Mouse (Mus musculus) cortical plate, adult 2 months (tissue): ENCODE data around the gene Lcn8. TPM values are rescaled to one million over a fixed set of nuclear protein-coding genes. Genes with fewer than 3 reads are reported as not detected.
A peak's percentile ranks its signal among the peaks of the same experiment; 100 is the strongest.
"Not testable (repeated sequence)": the region's sequence is repeated elsewhere in the genome, so short reads cannot be mapped to it uniquely, and the experiment has no call there.

Experiments used
- H3K27ac ChIP-seq: fragments of 200-500 bp; 2 replicates; pipeline ENCODE4 v1.5.1; 2012; ENCODE audit warnings: low read length, control low read depth, inconsistent platforms; ENCODE audit not compliant: insufficient read depth
- H3K4me1 ChIP-seq: fragments of 200-500 bp; 2 replicates; pipeline ENCODE4 v1.6.1; 2011; ENCODE audit warnings: low read length; ENCODE audit not compliant: control insufficient read depth, insufficient read depth
- H3K4me3 ChIP-seq: fragments of 200-500 bp; 2 replicates; pipeline ENCODE4 v1.5.1; 2011; ENCODE audit warnings: mild to moderate bottlenecking, low read length, control low read depth; ENCODE audit not compliant: insufficient read depth
- CTCF ChIP-seq: fragments of 200-500 bp; IDR thresholded peaks from 2 replicates; pipeline ENCODE4 v1.5.1; 2011; ENCODE audit warnings: mild to moderate bottlenecking, control low read depth, low read length; ENCODE audit not compliant: insufficient read depth; ENCODE audit errors: extremely low read depth
- POLR2A ChIP-seq: fragments of 200-500 bp; IDR thresholded peaks from 2 replicates; pipeline ENCODE4 v1.6.1; 2011; ENCODE audit warnings: mild to moderate bottlenecking, low read length, control low read depth; ENCODE audit not compliant: insufficient read depth; ENCODE audit errors: extremely low read depth
- polyA plus RNA-seq: library from polyadenylated mRNA; depleted of rRNA; stranded (reverse); fragments of >200 nt; gene quantifications from 2 replicates; pipeline ENCODE4 v1.2.3, GENCODE M21; 2012

Gene Lcn8
- polyA plus RNA-seq, 1 experiment = not detected

GRCm38 (mm10) chr2:25661245-25661970 is 8.5 kb downstream of the Lcn8 start:
- TF ChIP-seq POLR2A (no peak), CTCF (no peak)
- H3K27ac ChIP-seq = no peak overlapping the region
- H3K4me1 ChIP-seq = no peaks in the 10 kb centered on the region; the same call in 1 of the 2 replicates
- no peak overlapping the region for H3K4me3 ChIP-seq

- no peak for TF ChIP-seq POLR2A
- peak; percentile 67 for TF ChIP-seq CTCF
- no peak overlapping the region for H3K4me3 ChIP-seq
- no peaks in the 10 kb centered on the region for H3K4me1 ChIP-seq
Measured at GRCm38 (mm10) chr2:25663511-25663910, 10.6 kb downstream of the Lcn8 start.

GRCm38 (mm10) chr2:25664125-25664524 is 11.2 kb downstream of the Lcn8 start:
- Histone ChIP-seq H3K27ac (no peak overlapping the region), H3K4me3 (no peak overlapping the region), H3K4me1 (no peaks in the 10 kb centered on the region)
- TF ChIP-seq POLR2A = no peak
- TF ChIP-seq CTCF = no peak

More at GRCm38 (mm10) chr2:25663511-25663910, 10.6 kb downstream of the Lcn8 start:
- H3K27ac ChIP-seq = no peak overlapping the region

- Histone ChIP-seq H3K27ac (no peak overlapping the region), H3K4me1 (no peaks in the 10 kb centered on the region), H3K4me3 (no peak overlapping the region)
- TF ChIP-seq CTCF (no peak), POLR2A (no peak)
Measured at GRCm38 (mm10) chr2:25666516-25666915, 13.6 kb downstream of the Lcn8 start.

GRCm38 (mm10) chr2:25676486-25676885 is 23.6 kb downstream of the Lcn8 start, which contains the start of gene Lcn6:
TSS of gene Lcn6 (plus strand) at chr2:25676786.
- Histone ChIP-seq H3K27ac (no peak within 1 kb of the TSS), H3K4me3 (no peak within 1 kb of the TSS)
- TF ChIP-seq CTCF (no peak), POLR2A (no peak)

GRCm38 (mm10) chr2:25679559-25679958 is 26.6 kb downstream of the Lcn8 start:
- TF ChIP-seq CTCF = no peak
- TF ChIP-seq POLR2A = no peak

More at GRCm38 (mm10) chr2:25676486-25676885, 23.6 kb downstream of the Lcn8 start, which contains the start of gene Lcn6:
- no peaks in the 10 kb centered on the region for H3K4me1 ChIP-seq

GRCm38 (mm10) chr2:25682426-25682825 is 29.5 kb downstream of the Lcn8 start, which contains the start of gene Lcn10:
TSS of gene Lcn10 (plus strand) at chr2:25682726.
- H3K27ac ChIP-seq = no peak within 1 kb of the TSS
- no peak within 1 kb of the TSS for H3K4me3 ChIP-seq
- H3K4me1 ChIP-seq = no peaks in the 10 kb centered on the region
- TF ChIP-seq CTCF (no peak), POLR2A (no peak)

More at GRCm38 (mm10) chr2:25679559-25679958, 26.6 kb downstream of the Lcn8 start:
- Histone ChIP-seq H3K27ac (no peak overlapping the region), H3K4me3 (no peak overlapping the region), H3K4me1 (no peaks in the 10 kb centered on the region)

GRCm38 (mm10) chr2:25686941-25687340 is 34.0 kb downstream of the Lcn8 start:
- Histone ChIP-seq H3K4me1 (no peaks in the 10 kb centered on the region), H3K27ac (no peak overlapping the region), H3K4me3 (no peak overlapping the region)
- TF ChIP-seq CTCF (no peak), POLR2A (no peak)

GRCm38 (mm10) chr2:25694605-25695004 is 41.7 kb downstream of the Lcn8 start:
- TF ChIP-seq POLR2A (no peak), CTCF (peak; percentile 77)
- Histone ChIP-seq H3K4me3 (no peak overlapping the region), H3K27ac (no peak overlapping the region), H3K4me1 (no peaks in the 10 kb centered on the region)

GRCm38 (mm10) chr2:25696951-25697350 is 44.0 kb downstream of the Lcn8 start:
- no peaks in the 10 kb centered on the region for H3K4me1 ChIP-seq
- no peak overlapping the region for H3K27ac ChIP-seq
- no peak overlapping the region for H3K4me3 ChIP-seq
- TF ChIP-seq POLR2A = no peak
- no peak for TF ChIP-seq CTCF

GRCm38 (mm10) chr2:25698696-25699095 is 45.8 kb downstream of the Lcn8 start:
- Histone ChIP-seq H3K27ac (no peak overlapping the region), H3K4me3 (no peak overlapping the region), H3K4me1 (no peaks in the 10 kb centered on the region)
- no peak for TF ChIP-seq POLR2A
- TF ChIP-seq CTCF = no peak

GRCm38 (mm10) chr2:25699743-25700142 is 46.8 kb downstream of the Lcn8 start, which contains the start of gene Obp2a:
TSS of gene Obp2a (plus strand) at chr2:25700043.
- not testable (repeated sequence) for H3K27ac ChIP-seq, H3K4me3 ChIP-seq, H3K4me1 ChIP-seq
